Mouse (Mus musculus) lung, postnatal 0 days (tissue): ENCODE measurements around the gene Dclk3.

Experiments used
- CTCF ChIP-seq: IDR thresholded peaks from 2 replicates; pipeline ENCODE4 v1.5.1; 2016; ENCODE audit warnings: antibody characterized with exemption, mild to moderate bottlenecking
- EP300 ChIP-seq: IDR thresholded peaks from 2 replicates; pipeline ENCODE4 v1.6.1; 2016; ENCODE audit warnings: antibody characterized with exemption, mild to moderate bottlenecking, control low read depth

- TF ChIP-seq CTCF, result no peak
- no peak for TF ChIP-seq EP300
These were observed 67.2 kb downstream of the Dclk3 start for GRCm38 (mm10) chr9:111506075-111506474.
